Mouse (Mus musculus): ENCODE results near the gene Tctn1. TPM values are rescaled to one million over a fixed set of nuclear protein-coding genes. Genes with fewer than 3 reads are reported as not detected.

The Tctn1 gene
- 10 to 100 TPM in 23 of 26 experiments, 1 to 10 TPM in 3; 4.6 to 48.1 (median 31.1) TPM for total RNA-seq (2018; cell fraction: chromatin; rRNA removed)
- 1 to 10 TPM; 1.7 to 7.0 (median 3.1) TPM for total RNA-seq (2018; cell fraction: cytosol; rRNA removed)
- 10 to 100 TPM in 22 of 26 experiments, 1 to 10 TPM in 4; 6.9 to 42.0 (median 23.9) TPM for total RNA-seq (2018; cell fraction: nucleus; rRNA removed)
- 2.9 to 4.4 TPM (median 3.9 TPM) in 3 replicates for polyA plus RNA-seq (2018)

GRCm38 (mm10) chr5:122263933-122264905 lies at the start of gene Tctn1:
TSS of gene Tctn1 (minus strand) at chr5:122264460.
- WGBS (ENCODE audit: missing documents): 1% methylated on average over 47 of the region's 49 CpGs
- H3K4me3 ChIP-seq (ENCODE audit: inconsistent target): peak within 1 kb of the TSS; percentile 62
- H3K79me2 ChIP-seq (ENCODE audit: inconsistent target): no peaks in the 10 kb centered on the region; the same call in 1 of the 2 replicates
- H3K36me3 ChIP-seq (ENCODE audit: inconsistent target): no peaks in the 10 kb centered on the region; the same call in 1 of the 2 replicates
- peak within 1 kb of the TSS; percentile 32 for H3K27ac ChIP-seq

- H3K27ac ChIP-seq: no peak overlapping the region
- peaks cover 30% of the 10 kb centered on the region; the same call in 1 of the 2 replicates for H3K79me2 ChIP-seq (ENCODE audit: inconsistent target)
- 83% methylated on average over 15 of the region's 17 CpGs for WGBS (ENCODE audit: missing documents)
- H3K36me3 ChIP-seq (ENCODE audit: inconsistent target): peaks cover 27% of the 10 kb centered on the region
- H3K4me3 ChIP-seq (ENCODE audit: inconsistent target): no peak overlapping the region
Measured at GRCm38 (mm10) chr5:122312942-122313684, 48.9 kb upstream of the Tctn1 start.

- 97% methylated on average over 4 of the region's 4 CpGs for WGBS (ENCODE audit: missing documents)
- no peak overlapping the region for H3K4me3 ChIP-seq (ENCODE audit: inconsistent target)
- peaks cover 29% of the 10 kb centered on the region for H3K36me3 ChIP-seq (ENCODE audit: inconsistent target)
- H3K27ac ChIP-seq: no peak overlapping the region
- peaks cover 38% of the 10 kb centered on the region; the same call in 1 of the 2 replicates for H3K79me2 ChIP-seq (ENCODE audit: inconsistent target)
Measured at GRCm38 (mm10) chr5:122312346-122312745, 48.1 kb upstream of the Tctn1 start.

- Histone ChIP-seq H3K4me3 (ENCODE audit: inconsistent target) (no peak overlapping the region), H3K36me3 (ENCODE audit: inconsistent target) (peaks cover 29% of the 10 kb centered on the region), H3K27ac (no peak overlapping the region), H3K79me2 (ENCODE audit: inconsistent target) (peaks cover 44% of the 10 kb centered on the region; the same call in 1 of the 2 replicates)
- WGBS (ENCODE audit: missing documents): 80% methylated on average over 6 of the region's 7 CpGs
Measured at GRCm38 (mm10) chr5:122311692-122312091, 47.4 kb upstream of the Tctn1 start.

- WGBS (ENCODE audit: missing documents): 81% methylated on average over 7 of the region's 8 CpGs
- Histone ChIP-seq H3K4me3 (ENCODE audit: inconsistent target) (no peak overlapping the region), H3K36me3 (ENCODE audit: inconsistent target) (peaks cover 29% of the 10 kb centered on the region), H3K79me2 (ENCODE audit: inconsistent target) (peaks cover 54% of the 10 kb centered on the region), H3K27ac (no peak overlapping the region)
Measured at GRCm38 (mm10) chr5:122310699-122311098, 46.4 kb upstream of the Tctn1 start.

- H3K27ac ChIP-seq: no peak overlapping the region
- H3K79me2 ChIP-seq (ENCODE audit: inconsistent target): peaks cover 71% of the 10 kb centered on the region
- 97% methylated on average over 3 of the region's 3 CpGs for WGBS (ENCODE audit: missing documents)
- H3K4me3 ChIP-seq (ENCODE audit: inconsistent target): no peak overlapping the region
- peaks cover 24% of the 10 kb centered on the region for H3K36me3 ChIP-seq (ENCODE audit: inconsistent target)
Measured at GRCm38 (mm10) chr5:122306536-122306935, 42.3 kb upstream of the Tctn1 start.

GRCm38 (mm10) chr5:122305472-122305871 lies 41.2 kb upstream of the Tctn1 start:
- Histone ChIP-seq H3K4me3 (ENCODE audit: inconsistent target) (no peak overlapping the region), H3K36me3 (ENCODE audit: inconsistent target) (peaks cover 16% of the 10 kb centered on the region), H3K79me2 (ENCODE audit: inconsistent target) (peaks cover 81% of the 10 kb centered on the region), H3K27ac (no peak overlapping the region)
- 92% methylated on average over 7 of the region's 7 CpGs for WGBS (ENCODE audit: missing documents)

- peaks cover 90% of the 10 kb centered on the region for H3K79me2 ChIP-seq (ENCODE audit: inconsistent target)
- no peak overlapping the region for H3K4me3 ChIP-seq (ENCODE audit: inconsistent target)
- 54% methylated on average over 6 of the region's 6 CpGs for WGBS (ENCODE audit: missing documents)
- H3K36me3 ChIP-seq (ENCODE audit: inconsistent target): peaks cover 14% of the 10 kb centered on the region
- H3K27ac ChIP-seq: no peak overlapping the region
Measured at GRCm38 (mm10) chr5:122304541-122304940, 40.3 kb upstream of the Tctn1 start.

GRCm38 (mm10) chr5:122303937-122304336 lies 39.7 kb upstream of the Tctn1 start:
- Histone ChIP-seq H3K27ac (no peak overlapping the region), H3K4me3 (ENCODE audit: inconsistent target) (no peak overlapping the region), H3K36me3 (ENCODE audit: inconsistent target) (peaks cover 11% of the 10 kb centered on the region), H3K79me2 (ENCODE audit: inconsistent target) (peaks cover 96% of the 10 kb centered on the region)
- 93% methylated on average over 7 of the region's 7 CpGs for WGBS (ENCODE audit: missing documents)

- no peak overlapping the region for H3K27ac ChIP-seq
- peaks cover 2% of the 10 kb centered on the region; the same call in 1 of the 2 replicates for H3K36me3 ChIP-seq (ENCODE audit: inconsistent target)
- no peak overlapping the region for H3K4me3 ChIP-seq (ENCODE audit: inconsistent target)
- peaks cover 100% of the 10 kb centered on the region for H3K79me2 ChIP-seq (ENCODE audit: inconsistent target)
- WGBS (ENCODE audit: missing documents): 62% methylated on average over 17 of the region's 17 CpGs
Measured at GRCm38 (mm10) chr5:122302810-122303745, 38.8 kb upstream of the Tctn1 start.

GRCm38 (mm10) chr5:122300071-122300518 lies 35.8 kb upstream of the Tctn1 start:
- Histone ChIP-seq H3K36me3 (ENCODE audit: inconsistent target) (no peaks in the 10 kb centered on the region), H3K27ac (no peak overlapping the region), H3K4me3 (ENCODE audit: inconsistent target) (no peak overlapping the region), H3K79me2 (ENCODE audit: inconsistent target) (peaks cover 100% of the 10 kb centered on the region)
- WGBS (ENCODE audit: missing documents): 97% methylated on average over 6 of the region's 6 CpGs

GRCm38 (mm10) chr5:122295113-122295935 lies 31.1 kb upstream of the Tctn1 start:
- Histone ChIP-seq H3K27ac (no peak overlapping the region), H3K79me2 (ENCODE audit: inconsistent target) (peaks cover 100% of the 10 kb centered on the region), H3K4me3 (ENCODE audit: inconsistent target) (no peak overlapping the region), H3K36me3 (ENCODE audit: inconsistent target) (no peaks in the 10 kb centered on the region)
- WGBS (ENCODE audit: missing documents): 86% methylated on average over 14 of the region's 14 CpGs

All from macrophage (primary cell).